Mouse (Mus musculus) adrenal gland, postnatal 4 days (tissue): ENCODE results near the gene Rab13. TPM values are rescaled to one million over a fixed set of nuclear protein-coding genes. Genes with fewer than 3 reads are reported as not detected.

Source experiments
- DNase-seq, 2 experiments: peaks; one replicate each; pipeline ENCODE4 v3.0.0; 2021 to 2022; ENCODE audit warnings: low spot score in 2 of 2, mixed read lengths in 2 of 2
- microRNA-seq: library from miRNA; unstranded; fragments of <30 nt; microRNA quantifications from one replicate; pipeline ENCODE4 v1.2.0, GENCODE M21; 2021
- total RNA-seq, 2 experiments: library from RNA; stranded (reverse); gene quantifications; 2 replicates each; pipeline ENCODE4 v1.2.3; 2021

Gene Rab13
- total RNA-seq, 2 experiments from 2014 or later: 52.7 to 56.4 TPM

GRCm38 (mm10) chr3:90256731-90257530 lies 43.4 kb downstream of the Rab13 start:
- no peak for DNase-seq

- no peak for DNase-seq
Observed at GRCm38 (mm10) chr3:90258521-90258920, 45.0 kb downstream of the Rab13 start.

GRCm38 (mm10) chr3:90263121-90263771 lies 49.8 kb downstream of the Rab13 start:
- DNase-seq: no peak

- DNase-seq: no peak
Observed at GRCm38 (mm10) chr3:90264687-90265033, 51.2 kb downstream of the Rab13 start.

GRCm38 (mm10) chr3:90265034-90265931 lies 51.8 kb downstream of the Rab13 start, which contains the start of gene Dennd4b:
Gene Dennd4b (plus strand): TSS chr3:90265185.
- DNase-seq: peak; percentile 88 to 91

- no peak for DNase-seq
Observed at GRCm38 (mm10) chr3:90265932-90266741, 52.6 kb downstream of the Rab13 start.

GRCm38 (mm10) chr3:90266901-90267775 lies 53.6 kb downstream of the Rab13 start:
- no peak for DNase-seq

GRCm38 (mm10) chr3:90268190-90268589 lies 54.7 kb downstream of the Rab13 start:
- no peak for DNase-seq

GRCm38 (mm10) chr3:90268971-90269370 lies 55.5 kb downstream of the Rab13 start:
- DNase-seq: no peak

GRCm38 (mm10) chr3:90270784-90271183 lies 57.3 kb downstream of the Rab13 start:
- DNase-seq: no peak

GRCm38 (mm10) chr3:90272170-90272569 lies 58.7 kb downstream of the Rab13 start:
- no peak for DNase-seq

GRCm38 (mm10) chr3:90273855-90274254 lies 60.4 kb downstream of the Rab13 start:
- DNase-seq: no peak

GRCm38 (mm10) chr3:90275286-90275685 lies 61.8 kb downstream of the Rab13 start:
- no peak for DNase-seq

Small RNAs within 50 kb of the gene (microRNA-seq; reads per million reads assigned to microRNA genes)
- not detected for gene Mir7012

Other genes starting within 250 kb of the Rab13 start
- gene Hax1, start 214.9 kb upstream of the Rab13 start, total RNA-seq: 100 to 1,000 TPM in 1 of 2 experiments, 10 to 100 TPM in 1; 91.3 to 102 TPM
- 10 to 100 TPM; 81.3 to 83.7 TPM for gene 4933434E20Rik, start 162.1 kb upstream of the Rab13 start, total RNA-seq
- gene Ubap2l, start 161.1 kb upstream of the Rab13 start, total RNA-seq: 100 to 1,000 TPM; 217 to 233 TPM
- gene Tpm3, start 141.0 kb upstream of the Rab13 start, total RNA-seq: 100 to 1,000 TPM; 234 to 246 TPM
- under 1 TPM; 0.45 to 0.48 TPM for gene Nup210l, start 109.6 kb upstream of the Rab13 start, total RNA-seq
- gene Rps27, start within 50 bp of the Rab13 start, total RNA-seq: 1,000 to 10,000 TPM; 2,496 to 2,695 TPM
- 10 to 100 TPM; 62.8 to 64.6 TPM for gene Jtb, start 17.9 kb downstream of the Rab13 start, total RNA-seq
- gene Creb3l4, start 29.8 kb downstream of the Rab13 start, total RNA-seq: under 1 TPM; 0.87 to 0.98 TPM
- gene Slc39a1, start 34.5 kb downstream of the Rab13 start, total RNA-seq: 100 to 1,000 TPM; 136 TPM
- 10 to 100 TPM; 57.6 to 57.9 TPM for gene Crtc2, start 40.5 kb downstream of the Rab13 start, total RNA-seq
- gene Dennd4b, start 51.5 kb downstream of the Rab13 start, total RNA-seq: 10 to 100 TPM; 15.5 to 17.4 TPM
- 100 to 1,000 TPM in 1 of 2 experiments, 10 to 100 TPM in 1; 90.7 to 105 TPM for gene Gatad2b, start 79.5 kb downstream of the Rab13 start, total RNA-seq
- 10 to 100 TPM; 76.7 to 83.4 TPM for gene Slc27a3, start 176.2 kb downstream of the Rab13 start, total RNA-seq
- gene Ints3, start 219.9 kb downstream of the Rab13 start, total RNA-seq: 10 to 100 TPM; 56.4 to 57.6 TPM